Comparison of ENCODE assay signal across 9 mouse cellular contexts in the genomic region with DNA sequence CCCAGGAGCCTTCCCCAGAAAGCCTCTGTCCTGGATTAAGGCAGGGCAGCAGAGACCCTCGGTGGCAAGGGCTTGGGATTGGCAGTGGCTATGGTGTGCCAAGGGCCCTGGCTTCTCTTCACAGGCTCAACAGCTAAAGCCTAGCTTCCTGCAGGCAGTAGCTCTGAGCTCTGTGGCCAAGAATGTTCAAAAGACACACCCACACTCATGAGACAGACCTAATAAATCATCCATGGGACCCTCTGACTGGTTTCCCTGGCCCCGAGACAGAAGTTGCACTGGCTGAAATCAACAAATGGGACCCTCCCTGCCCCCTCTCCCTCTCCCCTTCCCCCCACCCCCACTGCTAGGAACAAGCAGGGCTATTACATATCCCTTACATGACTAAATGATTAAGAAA. TPM values are rescaled to one million over a fixed set of nuclear protein-coding genes. Genes with fewer than 3 reads are reported as not detected.
DNase-seq lines count a peak whose midpoint lies in the region; ATAC-seq lines count a peak whose summit lies in the region.
"Had no signal": no experiment of that assay in that cellular context is flagged by ENCODE, and none has a peak within 500 bp of the region (broad histone marks: within the 10 kb centered on the region; RNA-seq: fewer than 3 reads in every experiment).

No protein-coding gene starts in this region.

- DNase-seq in kidney, adult 11 months = no peak
- DNase-seq in embryo, embryonic 10.5 days (ENCODE audit: low spot score) = peak; percentile 56
- peak; percentile 34 for DNase-seq in lung, postnatal 36 days
- no peak for DNase-seq in Muller cell, postnatal 12 days (ENCODE audit: inconsistent ontology term)
- no peak for DNase-seq in testis, postnatal 10 days (ENCODE audit: low spot score)
- DNase-seq: gastrocnemius, postnatal 36 days had no signal

- H3K9me3 ChIP-seq in kidney, embryonic 15.5 days (replicated peaks) = no peaks in the 10 kb centered on the region
- H3K9me3 ChIP-seq in embryonic facial prominence, embryonic 15.5 days (replicated peaks) = no peaks in the 10 kb centered on the region

- no peaks in the 10 kb centered on the region for H3K27me3 ChIP-seq in kidney, embryonic 15.5 days
- H3K27me3 ChIP-seq in embryonic facial prominence, embryonic 15.5 days = no peaks in the 10 kb centered on the region

- no peak overlapping the region for H3K4me2 ChIP-seq in kidney, embryonic 15.5 days
- no peak overlapping the region for H3K4me2 ChIP-seq in embryonic facial prominence, embryonic 15.5 days (replicated peaks)

- no peak overlapping the region for H3K9ac ChIP-seq in kidney, embryonic 15.5 days
- no peak overlapping the region for H3K9ac ChIP-seq in embryonic facial prominence, embryonic 15.5 days

- 17% methylated on average over 2 of the region's 2 CpGs for WGBS in kidney, embryonic 15.5 days
- WGBS in embryonic facial prominence, embryonic 15.5 days = 31% methylated on average over 2 of the region's 2 CpGs

- H3K27ac ChIP-seq in kidney, embryonic 15.5 days = peak overlapping the region; percentile 81
- H3K27ac ChIP-seq in embryonic facial prominence, embryonic 15.5 days (replicated peaks) = peak overlapping the region; percentile 55
- H3K27ac ChIP-seq: layer of hippocampus, adult 2 months had no signal

- ATAC-seq in kidney, embryonic 15.5 days (replicated peaks; ENCODE audit: low FRiP score) = peak; percentile 92
- ATAC-seq in embryonic facial prominence, embryonic 15.5 days (ENCODE audit: insufficient number of reproducible peaks, low FRiP score, low TSS enrichment, low read depth) = 0 out of 2 replicates have a peak, but pooled peaks have one; percentile 11

- H3K4me1 ChIP-seq in kidney, embryonic 15.5 days = peaks cover 32% of the 10 kb centered on the region
- H3K4me1 ChIP-seq in embryonic facial prominence, embryonic 15.5 days = peaks cover 15% of the 10 kb centered on the region

- no peak overlapping the region for H3K4me3 ChIP-seq in kidney, embryonic 15.5 days (replicated peaks)
- H3K4me3 ChIP-seq in embryonic facial prominence, embryonic 15.5 days (replicated peaks) = no peak overlapping the region
- H3K4me3 ChIP-seq: layer of hippocampus, adult 2 months had no signal

- no peaks in the 10 kb centered on the region for H3K36me3 ChIP-seq in kidney, embryonic 15.5 days
- H3K36me3 ChIP-seq in embryonic facial prominence, embryonic 15.5 days = no peaks in the 10 kb centered on the region

RNA-seq across cellular contexts. Expression of gene Rerg, which starts 44.1 kb away (rescaled TPM):
- polyA plus RNA-seq in kidney, embryonic 15.5 days (2015; fragmentation: Nextera tagmentation; extraction: Ambion mirVana) = 13.9 and 15.5 TPM in 2 replicates
- 28.1 and 31.9 TPM in 2 replicates for polyA plus RNA-seq in embryonic facial prominence, embryonic 15.5 days (2015; fragmentation: Nextera tagmentation; extraction: Ambion mirVana)

Comparison
In these comparisons a context has a peak if more than half of its experiments do, and no peak if none do; other contexts are left out.
1. DNase-seq: peak in embryo, embryonic 10.5 days (single experiment) and lung, postnatal 36 days (single experiment); none in kidney, adult 11 months (single experiment), Muller cell, postnatal 12 days (single experiment) and testis, postnatal 10 days (single experiment).